Mouse (Mus musculus) forebrain, embryonic 12.5 days (tissue): ENCODE measurements at regions not wholly inside any gene's neighbourhood (a gene's known extent, or its start where the extent isn't known, plus 50 kb on each side); places are given as distances from the start of the nearest gene placed in this dataset.
A peak's percentile ranks its signal among the peaks of the same experiment; 100 is the strongest.

Source experiments
- ATAC-seq: fragments of 200-750 bp; cut with Nextera tagmentation; 2 replicates; pipeline ENCODE4 v1.8.0; 2017; ENCODE audit warnings: moderate TSS enrichment; ENCODE audit not compliant: low FRiP score
- H3K27ac ChIP-seq: fragments of 300-500 bp; sonication (generic); 2 replicates; pipeline ENCODE4 v1.5.1; 2016; ENCODE audit warnings: mild to moderate bottlenecking
- H3K27me3 ChIP-seq: fragments of 300-500 bp; sonication (generic); 2 replicates; pipeline ENCODE4 v1.6.1; 2016; ENCODE audit warnings: mild to moderate bottlenecking
- H3K36me3 ChIP-seq: fragments of 300-500 bp; sonication (generic); replicated peaks from 2 replicates; pipeline ENCODE4 v1.6.1; 2016; ENCODE audit warnings: mild to moderate bottlenecking
- H3K4me1 ChIP-seq: fragments of 300-500 bp; sonication (generic); 2 replicates; pipeline ENCODE4 v1.6.1; 2016
- H3K4me2 ChIP-seq: fragments of 300-500 bp; sonication (generic); 2 replicates; pipeline ENCODE4 v1.6.1; 2016; ENCODE audit warnings: mild to moderate bottlenecking, moderate library complexity
- H3K4me3 ChIP-seq: fragments of 300-500 bp; sonication (generic); replicated peaks from 2 replicates; pipeline ENCODE4 v1.5.1; 2016; ENCODE audit warnings: mild to moderate bottlenecking
- H3K9ac ChIP-seq: fragments of 300-500 bp; sonication (generic); 2 replicates; pipeline ENCODE4 v1.6.1; 2016; ENCODE audit warnings: mild to moderate bottlenecking
- H3K9me3 ChIP-seq: fragments of 300-500 bp; sonication (generic); 2 replicates; pipeline ENCODE4 v1.6.1; 2016
- WGBS: fragments of 180-500 bp; shearing (Covaris S2); methylation state at CpG from one replicate; pipeline ENCODE4 v1.1.7; 2016; 5-methylcytosine and 5-hydroxymethylcytosine counted together

- Histone ChIP-seq H3K4me1 (no peaks in the 10 kb centered on the region), H3K4me2 (no peak overlapping the region), H3K36me3 (no peaks in the 10 kb centered on the region), H3K27me3 (no peaks in the 10 kb centered on the region), H3K9me3 (no peaks in the 10 kb centered on the region), H3K4me3 (no peak overlapping the region), H3K9ac (no peak overlapping the region), H3K27ac (no peak overlapping the region)
- ATAC-seq: no peak
- 63% methylated on average over 1 of the region's 1 CpGs for WGBS
These were observed 111.1 kb upstream of the Hs3st2 start for GRCm38 (mm10) chr7:121280597-121280996.

- 82% methylated on average over 7 of the region's 7 CpGs for WGBS
- H3K27me3 ChIP-seq: no peaks in the 10 kb centered on the region
- H3K27ac ChIP-seq: no peak overlapping the region
- H3K4me1 ChIP-seq: no peaks in the 10 kb centered on the region
- no peaks in the 10 kb centered on the region for H3K9me3 ChIP-seq
- no peak overlapping the region for H3K4me3 ChIP-seq
- no peak for ATAC-seq
- no peak overlapping the region for H3K4me2 ChIP-seq
- H3K36me3 ChIP-seq: no peaks in the 10 kb centered on the region
- H3K9ac ChIP-seq: no peak overlapping the region
These were observed 109.5 kb upstream of the Hs3st2 start for GRCm38 (mm10) chr7:121282154-121282553.

GRCm38 (mm10) chr7:121289737-121290136, 101.9 kb upstream of the Hs3st2 start:
- no peak overlapping the region for H3K9ac ChIP-seq
- no peaks in the 10 kb centered on the region for H3K27me3 ChIP-seq
- no peak overlapping the region for H3K4me2 ChIP-seq
- H3K9me3 ChIP-seq: no peaks in the 10 kb centered on the region
- WGBS: 91% methylated on average over 16 of the region's 16 CpGs
- H3K27ac ChIP-seq: no peak overlapping the region
- ATAC-seq: no peak
- no peaks in the 10 kb centered on the region for H3K4me1 ChIP-seq
- no peak overlapping the region for H3K4me3 ChIP-seq
- H3K36me3 ChIP-seq: no peaks in the 10 kb centered on the region

GRCm38 (mm10) chr7:121296151-121296695, 95.4 kb upstream of the Hs3st2 start:
- Histone ChIP-seq H3K4me3 (no peak overlapping the region), H3K27ac (no peak overlapping the region), H3K9ac (no peak overlapping the region), H3K9me3 (no peaks in the 10 kb centered on the region), H3K36me3 (no peaks in the 10 kb centered on the region), H3K27me3 (no peaks in the 10 kb centered on the region), H3K4me1 (no peaks in the 10 kb centered on the region), H3K4me2 (no peak overlapping the region)
- 86% methylated on average over 3 of the region's 3 CpGs for WGBS
- ATAC-seq: no peak

- H3K27me3 ChIP-seq: peaks cover 24% of the 10 kb centered on the region
- no peaks in the 10 kb centered on the region for H3K36me3 ChIP-seq
- H3K9ac ChIP-seq: no peak overlapping the region
- 0 out of 2 replicates have a peak, but pooled peaks have one; percentile 55 for ATAC-seq
- H3K4me1 ChIP-seq: peaks cover 7% of the 10 kb centered on the region
- 8% methylated on average over 19 of the region's 19 CpGs for WGBS
- 0 out of 2 replicates have a peak overlapping the region, but pooled peaks have one; percentile 6 for H3K27ac ChIP-seq
- no peak overlapping the region for H3K4me3 ChIP-seq
- H3K4me2 ChIP-seq: peak overlapping the region; percentile 31
- H3K9me3 ChIP-seq: no peaks in the 10 kb centered on the region
These were observed 78.6 kb upstream of the Hs3st2 start for GRCm38 (mm10) chr7:121312961-121313587.

- Histone ChIP-seq H3K27me3 (peaks cover 24% of the 10 kb centered on the region), H3K4me1 (peaks cover 7% of the 10 kb centered on the region), H3K9ac (no peak overlapping the region), H3K27ac (no peak overlapping the region), H3K4me2 (no peak overlapping the region), H3K9me3 (no peaks in the 10 kb centered on the region), H3K4me3 (no peak overlapping the region), H3K36me3 (no peaks in the 10 kb centered on the region)
- no peak for ATAC-seq
- WGBS: 89% methylated on average over 4 of the region's 4 CpGs
These were observed 77.1 kb upstream of the Hs3st2 start for GRCm38 (mm10) chr7:121314521-121314920.

- no peak overlapping the region for H3K27ac ChIP-seq
- H3K9me3 ChIP-seq: no peaks in the 10 kb centered on the region
- H3K4me1 ChIP-seq: no peaks in the 10 kb centered on the region
- peaks cover 65% of the 10 kb centered on the region for H3K27me3 ChIP-seq
- 87% methylated on average over 7 of the region's 7 CpGs for WGBS
- H3K4me3 ChIP-seq: no peak overlapping the region
- no peak for ATAC-seq
- H3K4me2 ChIP-seq: no peak overlapping the region
- no peaks in the 10 kb centered on the region for H3K36me3 ChIP-seq
- no peak overlapping the region for H3K9ac ChIP-seq
These were observed 62.4 kb upstream of the Hs3st2 start for GRCm38 (mm10) chr7:121329274-121329673.

- H3K4me3 ChIP-seq: no peak overlapping the region
- H3K36me3 ChIP-seq: no peaks in the 10 kb centered on the region
- H3K27ac ChIP-seq: no peak overlapping the region
- no peak overlapping the region for H3K9ac ChIP-seq
- no peak for ATAC-seq
- H3K9me3 ChIP-seq: no peaks in the 10 kb centered on the region
- 25% methylated on average over 2 of the region's 2 CpGs for whole genome bisulfite sequencing
- no peaks in the 10 kb centered on the region for H3K4me1 ChIP-seq
- H3K27me3 ChIP-seq: peaks cover 73% of the 10 kb centered on the region
- H3K4me2 ChIP-seq: no peak overlapping the region
These were observed 59.1 kb upstream of the Hs3st2 start for GRCm38 (mm10) chr7:121332532-121332931.

GRCm38 (mm10) chr7:121335390-121336109, 56.1 kb upstream of the Hs3st2 start:
- H3K27me3 ChIP-seq: peaks cover 73% of the 10 kb centered on the region
- no peak overlapping the region for H3K27ac ChIP-seq
- no peaks in the 10 kb centered on the region for H3K9me3 ChIP-seq
- H3K4me2 ChIP-seq: no peak overlapping the region
- H3K9ac ChIP-seq: no peak overlapping the region
- H3K36me3 ChIP-seq: no peaks in the 10 kb centered on the region
- ATAC-seq: peak; percentile 20; the same call in 1 of the 2 replicates
- H3K4me1 ChIP-seq: no peaks in the 10 kb centered on the region
- 50% methylated on average over 9 of the region's 9 CpGs for WGBS
- H3K4me3 ChIP-seq: no peak overlapping the region

GRCm38 (mm10) chr7:121339942-121340341, 51.7 kb upstream of the Hs3st2 start:
- Histone ChIP-seq H3K4me2 (no peak overlapping the region), H3K27ac (no peak overlapping the region), H3K9ac (no peak overlapping the region), H3K27me3 (peaks cover 66% of the 10 kb centered on the region), H3K4me1 (no peaks in the 10 kb centered on the region), H3K9me3 (no peaks in the 10 kb centered on the region), H3K36me3 (no peaks in the 10 kb centered on the region), H3K4me3 (no peak overlapping the region)
- 65% methylated on average over 3 of the region's 3 CpGs for WGBS
- no peak for ATAC-seq
